Mouse (Mus musculus) cerebellum, adult 18-20 months (tissue): ENCODE results near the gene Fcor.

Source experiments
- DNase-seq, 2 experiments: peaks; one replicate each; pipeline ENCODE4 v3.0.0; 2021

Fcor gene

DNA sequence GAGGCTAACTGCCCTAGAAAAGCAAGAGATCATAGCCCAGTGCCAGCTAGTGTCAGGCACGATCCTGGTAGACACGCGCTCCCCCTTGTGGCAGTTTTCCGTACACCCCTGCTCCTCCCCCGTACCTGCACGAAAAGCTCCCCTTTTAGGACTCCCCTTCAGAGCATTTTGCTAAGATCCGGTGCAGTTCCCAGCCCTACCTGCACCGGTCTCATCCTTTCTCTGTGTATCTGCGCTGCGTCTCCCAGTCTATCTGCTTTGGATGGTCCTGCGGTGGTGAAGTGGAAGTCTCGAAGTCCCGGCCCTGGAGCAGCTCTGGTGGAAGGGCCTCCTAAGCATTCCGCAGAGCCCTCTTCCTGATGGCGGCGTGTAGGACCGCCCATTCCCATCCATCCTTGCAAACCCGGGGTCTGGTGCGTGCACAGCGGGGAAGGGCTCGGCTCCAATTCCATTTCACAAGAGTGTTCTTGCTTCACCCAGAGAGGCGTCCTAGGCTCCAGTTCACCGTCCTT is at the start of gene Fcor:
Fcor (minus strand) TSS at position 383 of the 512 bp plus-strand sequence.
- peak; percentile 92 to 93 for DNase-seq

DNA sequence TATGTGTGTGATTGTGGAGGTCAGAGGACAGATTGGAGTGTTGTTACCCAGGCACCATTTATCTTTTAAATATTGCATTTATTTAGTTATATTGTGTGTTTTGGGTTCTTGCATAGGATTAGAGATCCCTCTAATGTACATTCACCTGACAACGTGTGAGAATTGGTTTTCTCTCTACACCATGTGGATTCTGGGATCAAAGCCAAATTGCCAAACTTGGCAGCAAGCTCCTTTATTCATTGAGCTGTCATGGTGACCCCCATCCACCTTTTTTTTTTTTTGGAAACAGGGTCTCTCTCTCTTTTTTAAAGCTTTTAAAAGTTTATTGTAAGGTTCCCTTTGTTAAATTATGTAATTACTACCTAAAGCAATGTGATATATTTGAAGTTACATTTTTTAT is 48.9 kb upstream of the Fcor start:
- DNase-seq: no peak

DNA sequence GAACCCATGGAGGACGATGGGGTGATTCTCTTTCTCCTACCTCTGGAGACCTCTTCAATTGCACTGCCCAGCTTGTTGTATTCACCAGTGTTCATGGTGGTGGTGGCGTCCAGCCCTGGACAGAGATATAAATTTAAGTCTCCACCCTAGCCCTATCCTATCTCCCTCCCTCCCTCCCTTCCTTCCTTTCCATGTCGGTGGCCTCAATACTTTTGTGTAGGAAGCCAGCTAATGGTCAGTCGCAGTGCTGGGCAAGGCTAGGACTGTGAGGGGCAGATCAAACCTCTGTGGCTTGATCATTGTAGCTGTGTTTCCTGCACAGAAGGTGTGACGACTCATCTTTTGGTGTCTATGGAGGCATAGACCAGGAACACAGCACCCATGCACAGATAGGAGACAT is 48.4 kb upstream of the Fcor start, which contains the start of gene Clec4g:
Clec4g (minus strand) TSS at position 101 of the 400 bp plus-strand sequence.
- DNase-seq: no peak

DNA sequence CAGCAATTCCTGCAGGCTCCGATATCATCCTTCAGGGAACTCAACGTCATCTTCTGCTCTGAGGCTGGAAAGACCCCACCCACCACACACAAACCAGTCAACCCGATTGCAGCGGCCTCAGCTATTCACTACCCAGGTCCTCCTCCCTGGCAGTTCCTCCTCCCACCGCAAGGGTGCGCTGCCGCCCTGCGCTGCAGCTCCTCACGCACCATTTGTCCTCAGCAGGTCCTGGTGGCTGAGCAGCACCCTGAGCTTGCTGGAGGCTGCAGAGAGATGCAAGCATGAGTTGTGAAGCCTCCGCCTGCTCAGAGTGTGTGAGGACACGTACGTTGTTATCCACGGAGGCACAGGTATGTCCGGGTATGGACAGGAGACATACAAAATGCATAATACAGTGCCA is 46.4 kb upstream of the Fcor start:
- peak; percentile 48 to 65 for DNase-seq

DNA sequence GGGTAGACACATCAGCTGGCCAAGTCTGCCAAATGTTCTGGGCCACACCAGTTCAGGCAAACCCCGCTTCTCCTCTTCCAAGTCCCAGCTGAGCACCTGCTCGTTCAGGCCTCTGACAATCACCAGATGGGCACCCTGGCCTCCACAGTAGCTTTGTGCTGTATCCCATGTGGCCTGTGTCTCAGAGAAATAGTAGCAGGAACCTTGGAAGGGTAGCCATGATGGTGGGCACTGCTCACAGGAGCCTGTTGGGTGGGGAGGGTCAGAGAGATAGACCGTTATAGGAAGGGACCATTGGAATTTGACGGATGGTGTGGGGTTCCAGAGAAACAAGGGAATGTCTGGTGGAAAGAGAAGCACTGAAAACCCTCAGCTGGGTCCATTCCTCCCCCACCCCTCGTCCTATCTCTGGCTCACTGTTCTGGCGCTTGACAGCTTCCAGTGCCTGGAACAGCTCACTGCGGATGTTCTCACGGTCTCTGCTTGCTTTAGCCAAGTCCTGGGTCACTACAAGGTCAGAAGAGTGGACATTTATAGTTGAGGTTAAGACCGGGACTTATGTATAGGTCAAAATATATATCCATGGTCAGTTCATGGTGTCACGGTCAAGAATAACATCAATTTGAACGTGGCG is 45.3 kb upstream of the Fcor start:
- no peak for DNase-seq

DNA sequence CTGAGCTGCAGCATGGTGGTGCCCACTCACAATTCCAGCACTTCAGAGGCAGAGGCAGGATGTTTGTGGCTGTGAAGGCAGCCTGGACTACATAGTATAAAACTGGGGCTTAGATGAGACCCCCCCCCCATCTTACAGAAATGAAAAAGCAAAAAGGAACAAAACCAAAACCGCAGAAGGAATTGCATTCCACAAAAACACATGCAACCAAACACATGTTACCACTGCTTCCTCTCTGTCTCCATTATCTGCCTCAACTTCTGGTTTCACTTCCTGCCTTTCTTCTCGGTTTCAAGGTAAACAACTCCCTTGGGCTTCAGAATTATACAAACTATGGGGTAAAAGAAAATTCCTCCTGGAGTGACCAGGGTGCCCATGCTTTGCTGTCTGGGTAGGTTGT is 39.5 kb upstream of the Fcor start:
- no peak for DNase-seq

DNA sequence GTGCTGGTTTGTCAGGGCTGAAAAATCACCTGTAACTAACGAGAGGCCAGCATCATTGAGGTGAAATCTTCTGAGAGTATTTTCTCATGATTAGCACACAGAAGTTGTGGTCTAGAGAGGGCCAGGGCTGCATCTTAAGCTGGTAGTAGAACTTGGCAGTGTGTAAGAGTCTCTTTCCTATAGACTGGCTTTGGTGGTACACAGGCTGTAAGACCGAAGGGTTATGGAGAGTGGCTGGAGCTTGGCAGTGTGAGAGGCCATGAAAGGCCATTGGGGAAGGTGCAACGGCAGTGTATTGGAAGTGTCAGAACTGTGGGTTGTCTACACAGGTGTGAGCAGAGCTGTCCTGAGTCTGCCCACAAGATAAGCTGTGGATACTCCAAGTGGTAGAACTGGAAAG is 38.1 kb upstream of the Fcor start:
- DNase-seq: no peak

DNA sequence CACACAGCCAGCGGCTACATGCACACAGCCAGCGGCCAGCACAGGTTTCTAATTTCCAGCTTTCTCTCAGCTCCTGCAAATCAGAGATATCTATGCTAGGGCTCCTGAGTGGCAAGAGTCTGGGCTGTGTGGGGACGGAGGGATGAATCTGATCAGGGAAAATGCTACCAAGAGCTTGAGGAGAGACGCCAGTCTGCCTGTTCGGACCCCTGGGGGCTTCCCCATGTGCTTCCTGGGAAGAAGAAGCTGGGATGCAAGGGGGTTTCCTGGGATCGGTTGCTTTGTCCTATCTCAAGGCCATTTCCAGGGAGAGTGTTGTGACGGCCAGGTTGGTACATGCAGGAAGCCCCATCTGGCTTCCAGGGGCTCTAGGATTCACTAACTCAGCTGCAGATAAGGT is 35.4 kb upstream of the Fcor start:
- DNase-seq: no peak

DNA sequence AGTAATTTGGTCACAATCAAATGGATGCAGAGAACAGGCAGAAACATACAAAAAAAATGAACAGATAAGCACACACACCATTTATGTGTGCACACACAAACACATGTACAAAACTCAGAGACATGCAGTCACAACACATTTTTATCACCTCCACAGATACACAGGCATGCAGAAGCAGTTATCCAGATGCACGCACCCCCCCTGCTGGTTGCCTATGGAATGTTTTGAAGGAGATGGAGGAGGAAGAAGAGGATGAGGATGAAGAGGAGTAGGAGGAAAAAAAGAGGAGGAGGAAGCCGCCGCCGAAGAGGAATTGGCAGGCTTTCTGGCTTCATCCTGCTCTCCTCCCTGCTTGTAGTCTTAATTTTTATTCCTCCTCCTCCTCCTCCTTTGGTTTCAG is 33.5 kb upstream of the Fcor start:
- DNase-seq: peak; percentile 16 to 30

DNA sequence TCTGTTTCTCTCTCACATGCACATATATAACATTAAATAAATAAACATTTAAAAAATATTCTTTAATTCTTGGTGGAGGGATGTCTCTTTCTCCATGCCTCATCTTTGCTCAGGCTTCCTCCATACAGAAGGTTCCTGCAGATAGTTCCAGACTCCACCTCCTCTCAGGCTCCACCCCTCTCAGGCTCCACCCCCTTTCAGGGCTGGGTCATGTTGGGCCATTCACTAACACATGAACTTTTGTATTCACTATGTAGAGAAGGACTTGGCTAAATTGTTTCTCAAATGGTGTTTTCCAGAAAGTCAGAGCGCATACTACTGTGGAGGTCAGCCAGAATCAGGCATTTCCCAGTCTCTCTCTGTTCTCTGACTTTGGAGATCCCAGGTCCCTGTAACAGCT is 29.3 kb upstream of the Fcor start:
- no peak for DNase-seq

DNA sequence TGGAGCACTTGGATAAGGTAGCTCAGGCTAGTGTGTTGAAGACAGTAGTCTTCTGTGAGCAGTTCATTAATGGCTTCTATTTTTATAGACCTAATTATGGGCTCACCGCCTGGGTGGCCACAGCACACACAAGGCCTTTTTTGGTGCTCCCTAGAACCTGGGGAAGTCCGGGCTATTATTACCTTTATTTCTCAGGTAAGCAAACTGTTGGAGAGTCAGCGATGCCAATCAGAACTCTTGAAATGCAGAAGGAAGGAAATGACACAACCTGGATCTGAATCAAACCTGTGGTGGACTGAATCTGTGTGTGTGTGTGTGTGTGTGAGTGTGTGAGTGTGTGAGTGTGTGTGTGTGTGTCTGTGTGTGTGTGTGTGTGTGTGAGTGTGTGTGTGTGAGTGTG is 22.0 kb upstream of the Fcor start, which contains the start of gene Fcer2a:
Fcer2a (minus strand) TSS at position 55 of the 400 bp plus-strand sequence.
- DNase-seq: no peak

DNA sequence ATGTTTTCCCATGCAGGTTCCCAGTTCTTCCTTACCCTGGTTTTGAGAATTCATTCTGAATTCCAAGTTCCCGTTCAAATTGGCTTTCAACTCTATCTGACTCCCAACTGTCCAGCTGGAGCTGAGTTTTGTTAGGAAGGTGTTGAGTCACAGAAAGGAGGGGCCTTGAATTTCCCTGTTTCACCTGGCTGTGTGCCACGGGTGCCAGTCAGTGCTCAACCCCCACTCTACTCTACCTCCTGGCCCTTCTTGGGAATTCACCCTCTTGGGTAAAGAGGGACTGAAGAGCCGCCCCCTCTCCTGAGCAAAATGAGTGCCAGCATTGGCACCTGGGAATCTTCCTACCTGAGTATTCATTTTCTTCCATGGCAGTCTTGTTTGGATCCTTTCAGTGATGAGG is 18.6 kb upstream of the Fcor start:
- no peak for DNase-seq

DNA sequence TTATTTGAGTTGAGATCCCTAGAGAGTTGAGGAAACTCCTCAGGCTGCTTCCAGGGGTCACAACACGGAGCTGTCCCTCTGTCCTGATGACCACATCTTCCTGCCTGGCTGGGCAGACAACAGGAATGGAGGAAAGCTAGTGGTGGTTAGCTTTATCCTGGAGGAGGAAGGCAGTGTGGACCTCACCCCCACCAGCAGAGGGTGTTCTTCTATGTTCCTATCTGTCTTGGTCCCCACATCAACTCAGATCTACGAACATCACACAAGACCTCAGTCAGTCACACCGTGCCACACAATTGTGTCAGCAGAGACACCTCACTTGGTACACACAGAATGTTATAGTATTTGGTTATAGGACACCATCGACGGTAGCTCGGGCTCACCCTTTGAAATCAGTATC is 15.4 kb upstream of the Fcor start:
- DNase-seq: no peak

DNA sequence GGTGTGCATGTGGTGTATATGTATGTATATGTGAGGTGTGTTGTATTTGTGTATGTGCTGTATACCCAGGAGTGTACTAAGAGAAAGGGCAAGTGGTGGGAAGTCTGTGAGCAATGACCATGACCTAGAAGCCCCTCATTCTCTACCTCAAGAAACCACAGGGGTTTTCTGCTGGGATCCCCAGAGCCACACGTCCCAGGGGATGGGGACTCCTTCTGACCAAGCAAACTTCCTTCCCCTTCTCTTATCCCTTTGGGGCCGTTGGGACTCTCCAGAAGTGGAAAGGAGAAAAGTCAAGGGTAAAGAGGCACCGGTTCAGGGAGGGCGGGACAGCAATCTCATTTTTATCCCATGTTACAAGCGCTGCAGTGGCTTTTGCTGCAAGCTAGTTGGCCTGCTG is 13.3 kb upstream of the Fcor start:
- no peak for DNase-seq

DNA sequence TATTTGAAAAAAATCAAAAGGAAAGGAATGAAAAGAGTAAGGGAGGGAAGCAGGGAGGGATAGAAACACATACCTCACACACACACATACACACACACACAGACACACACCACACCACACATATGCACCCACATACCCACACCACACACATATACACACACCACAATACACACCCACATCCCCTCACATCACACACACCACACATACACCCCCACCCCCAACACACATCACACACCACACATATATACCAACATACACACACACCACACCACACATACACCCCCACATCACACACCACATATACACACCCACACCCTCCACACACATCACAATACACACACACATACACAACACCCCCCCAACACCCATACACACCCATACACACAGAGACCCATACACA is 12.4 kb upstream of the Fcor start:
- no peak for DNase-seq

DNA sequence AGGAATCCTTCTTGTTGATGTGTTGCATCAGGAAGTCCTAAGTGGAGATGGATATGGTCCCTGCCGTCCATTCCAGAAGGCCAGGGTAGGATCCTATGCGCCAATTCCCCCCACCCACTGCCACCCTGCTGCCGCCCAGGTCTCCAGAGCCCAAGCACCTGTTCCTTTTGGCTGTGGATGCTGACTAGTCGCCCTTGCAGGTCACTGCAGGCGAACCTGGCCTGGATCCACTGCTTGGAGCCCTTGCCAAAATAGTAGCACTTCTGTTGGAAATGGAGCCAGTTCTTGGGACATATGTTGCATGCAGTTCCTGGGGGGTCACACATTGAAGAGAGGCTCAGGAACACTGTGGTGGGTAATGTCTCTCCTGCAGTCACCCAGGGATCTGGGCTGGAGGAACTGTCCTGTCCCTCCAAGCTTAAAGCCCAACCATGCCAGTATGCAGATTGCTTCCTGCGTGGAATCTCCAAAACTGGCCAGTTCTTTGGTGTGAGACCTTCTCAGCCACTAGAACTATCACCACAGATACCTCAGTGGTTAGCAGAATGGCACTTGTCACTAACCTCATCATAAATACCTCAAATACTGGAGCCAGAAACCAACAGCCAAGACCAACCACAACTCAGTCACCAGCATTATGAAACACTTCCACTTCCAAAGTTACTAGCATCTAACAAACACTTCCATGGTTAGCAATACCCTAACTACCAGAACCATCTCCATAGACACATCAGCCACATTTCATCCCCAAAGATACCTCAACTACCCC is 11.4 kb upstream of the Fcor start:
- peak; percentile 77 to 78 for DNase-seq

DNA sequence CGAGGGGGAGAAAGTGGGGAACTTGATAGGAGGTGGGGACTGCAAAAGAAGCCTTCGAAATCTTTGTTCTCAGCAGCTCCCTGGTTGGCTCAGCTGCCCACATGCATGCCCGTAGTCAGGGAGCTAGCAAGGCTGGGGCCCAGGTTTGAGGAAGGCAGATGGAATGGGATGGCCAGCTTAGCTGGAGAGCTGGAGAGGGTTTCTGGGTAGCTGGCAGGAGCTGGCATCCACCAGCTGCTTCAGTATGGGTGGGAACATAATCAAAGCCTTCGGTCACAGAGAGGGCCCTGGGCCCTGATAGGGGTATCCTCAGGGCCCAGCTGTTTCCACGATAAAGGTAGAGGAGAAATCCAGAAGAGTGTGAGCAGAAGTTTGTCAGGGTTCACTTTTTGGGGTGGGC is 10.3 kb upstream of the Fcor start:
- DNase-seq: peak in 1 of 2 experiments; percentile 31

DNA sequence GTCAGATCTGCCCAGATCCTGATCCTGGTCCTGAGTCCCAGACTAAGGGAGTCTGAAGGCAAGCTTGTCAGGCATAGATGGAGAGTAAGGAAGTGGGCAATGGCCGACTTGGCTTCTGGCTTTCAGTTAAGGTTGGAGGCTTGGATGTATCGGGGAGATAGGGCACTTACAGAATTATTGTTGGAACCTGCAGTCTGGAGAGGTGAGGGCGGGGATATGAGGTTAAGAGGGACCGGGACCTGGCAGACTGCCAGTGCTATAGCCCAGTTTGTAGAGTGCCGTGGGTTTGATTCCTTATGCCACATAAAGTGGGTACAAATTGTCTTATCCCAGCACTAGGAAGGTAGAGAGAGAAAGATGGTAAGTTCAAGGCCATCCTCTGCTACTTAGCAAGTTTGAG is 7.5 kb upstream of the Fcor start:
- peak in 1 of 2 experiments; percentile 46 for DNase-seq

DNA sequence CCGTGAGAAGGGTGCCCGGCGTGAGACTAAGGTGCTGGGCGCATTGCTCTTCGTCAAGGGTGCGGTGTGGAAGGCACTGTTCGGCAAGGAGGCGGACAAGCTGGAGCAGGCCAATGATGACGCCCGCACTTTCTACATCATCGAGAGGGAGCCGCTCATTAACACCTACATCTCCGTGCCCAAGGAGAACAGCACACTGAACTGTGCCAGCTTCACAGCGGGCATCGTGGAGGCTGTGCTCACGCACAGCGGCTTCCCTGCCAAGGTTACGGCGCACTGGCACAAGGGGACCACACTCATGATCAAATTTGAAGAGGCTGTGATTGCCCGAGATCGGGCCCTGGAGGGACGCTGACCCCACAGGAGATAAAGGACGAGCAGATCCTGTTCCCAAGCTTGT is 7.1 kb upstream of the Fcor start:
- DNase-seq: peak; percentile 66 to 68

DNA sequence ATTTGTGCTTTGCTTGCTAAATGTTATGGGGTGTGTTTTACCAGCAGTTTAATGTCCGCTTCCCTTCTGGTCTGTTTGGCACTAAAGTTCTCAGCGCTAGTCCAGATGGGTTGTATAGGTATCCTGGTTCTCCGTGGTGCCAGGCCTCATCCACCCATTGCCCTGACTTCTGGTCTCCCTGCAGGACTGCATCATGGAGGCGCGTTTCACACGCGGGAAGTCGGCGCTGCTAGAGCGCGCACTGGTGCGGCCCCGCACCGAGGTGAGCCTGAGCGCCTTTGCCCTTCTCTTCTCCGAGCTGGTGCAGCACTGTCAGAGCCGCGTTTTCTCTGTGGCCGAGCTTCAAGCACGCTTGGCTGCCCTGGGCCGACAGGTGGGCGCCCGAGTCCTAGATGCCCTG is 6.7 kb upstream of the Fcor start:
- DNase-seq: no peak

DNA sequence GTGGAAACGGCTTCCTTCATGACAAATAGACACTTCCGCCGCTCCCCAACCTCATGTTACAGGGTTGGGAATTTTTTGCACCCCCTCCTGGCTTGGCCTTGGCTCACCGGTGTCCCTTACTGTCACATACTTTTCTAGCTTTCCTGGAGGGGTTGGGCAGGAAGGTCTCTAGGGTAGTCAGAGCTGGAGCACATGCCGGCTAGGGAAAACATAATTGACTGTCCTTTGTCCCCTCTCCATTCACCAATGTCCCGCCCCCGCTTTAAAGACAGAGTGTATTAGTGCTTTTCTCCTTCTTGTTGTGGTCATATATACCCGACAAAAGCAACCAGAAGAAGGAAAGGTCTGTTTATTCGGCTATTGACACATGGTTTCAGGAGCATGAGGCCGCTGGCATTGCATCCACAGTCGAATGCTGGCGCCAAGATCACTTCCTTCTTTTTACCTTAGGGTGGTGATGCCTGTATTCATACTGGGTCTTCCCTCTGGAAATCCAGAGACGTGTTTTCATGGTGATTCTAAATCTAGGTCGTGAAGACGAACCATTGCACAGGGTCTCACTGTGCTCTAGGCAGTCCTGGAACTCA is 4.9 kb upstream of the Fcor start:
- DNase-seq: peak in 1 of 2 experiments; percentile 36

DNA sequence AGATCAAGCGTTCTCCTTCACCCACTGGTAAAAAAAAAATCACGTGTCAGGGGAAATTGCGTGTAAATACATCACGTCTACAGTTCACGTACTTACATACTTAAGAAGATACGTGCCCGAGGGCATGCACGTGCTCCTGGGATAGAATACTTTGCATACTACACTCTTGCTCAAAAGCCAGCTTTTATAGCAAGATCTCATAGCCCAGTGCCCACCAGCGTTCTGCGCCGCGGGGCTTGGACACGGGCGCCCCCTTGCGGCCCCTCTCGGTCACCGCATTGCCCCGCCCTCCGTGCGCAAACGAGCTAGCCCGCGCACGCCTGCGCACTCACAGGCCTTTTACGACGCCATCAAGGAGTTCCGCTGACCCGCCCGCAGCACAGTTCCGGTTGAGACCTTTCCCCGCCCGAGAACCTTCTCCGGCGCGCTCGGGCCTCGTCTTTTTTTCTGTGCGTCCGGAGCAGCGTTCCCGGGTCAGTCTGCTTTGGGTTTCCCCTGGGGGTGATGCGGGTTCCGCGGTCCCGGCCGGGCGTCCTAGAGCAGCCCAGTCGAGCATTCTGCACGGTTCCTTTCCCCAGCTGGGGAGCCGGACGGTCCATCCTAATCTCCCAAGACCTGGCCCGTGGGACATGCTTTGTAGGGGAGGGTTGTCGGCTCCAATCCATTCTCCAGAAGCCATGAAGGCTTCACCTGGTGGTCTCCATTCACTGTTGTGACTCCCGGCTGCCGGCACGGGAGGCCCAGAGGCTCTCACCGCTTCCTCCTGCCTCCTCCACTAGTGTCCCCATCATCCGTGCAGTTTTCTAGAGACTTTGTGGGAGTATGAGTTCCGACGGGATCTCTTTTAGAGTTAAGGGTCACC is 4.2 kb upstream of the Fcor start, which contains the start of gene Trappc5:
Trappc5 (plus strand) TSS at position 169 of the 862 bp plus-strand sequence.
- peak; percentile 94 to 98 for DNase-seq

DNA sequence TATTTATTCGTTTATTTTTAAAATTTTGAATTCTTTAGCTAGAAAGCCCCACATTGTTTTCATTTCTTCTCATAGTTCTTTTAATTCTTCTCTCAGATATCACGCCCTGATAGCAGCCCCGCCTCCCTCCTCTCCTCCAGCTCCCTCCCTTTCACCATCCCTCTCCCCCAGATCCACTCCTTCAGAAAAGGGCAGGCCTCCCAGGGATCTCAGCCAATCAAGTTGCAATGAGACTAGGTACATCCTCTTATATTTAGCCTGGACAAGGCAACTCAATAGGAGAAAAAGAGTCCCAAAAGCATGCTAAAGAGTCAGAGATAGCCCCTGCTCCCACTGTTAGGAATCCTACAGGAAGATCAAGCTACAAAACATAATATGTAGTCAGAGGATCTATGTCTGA is 2.5 kb upstream of the Fcor start:
- DNase-seq: no peak
